15 mouse cellular contexts compared by ENCODE assay signal in the genomic region with DNA sequence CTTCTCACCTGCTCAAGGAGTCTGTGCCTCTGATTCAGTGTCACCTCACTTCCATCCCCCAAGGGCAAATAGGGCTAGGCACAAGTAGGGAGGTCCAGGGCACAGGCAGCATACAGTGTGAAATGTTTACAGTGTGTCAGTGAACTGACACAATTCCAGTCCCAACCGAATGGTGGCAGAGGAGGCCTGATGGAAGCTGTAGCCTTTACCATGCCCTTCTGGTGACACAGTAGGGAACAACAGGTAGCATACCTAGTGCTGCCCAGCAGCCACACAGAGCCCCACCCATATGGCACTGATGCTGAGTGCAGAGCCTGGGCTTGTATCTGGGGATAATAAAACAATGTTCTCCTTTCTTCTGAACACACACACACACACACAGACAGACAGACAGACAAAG.
DNase-seq lines count a peak whose midpoint lies in the region; ATAC-seq and TF ChIP-seq lines count a peak whose summit lies in the region.
"Had no signal": no experiment of that assay in that cellular context is flagged by ENCODE, and none has a peak within 500 bp of the region (broad histone marks: within the 10 kb centered on the region; RNA-seq: fewer than 3 reads in every experiment).

No protein-coding gene starts in this region.

- H3K9ac ChIP-seq in hindbrain, postnatal 0 days (replicated peaks; ENCODE audit: low read length), result no peak overlapping the region
- H3K9ac ChIP-seq in hindbrain, embryonic 14.5 days, result no peak overlapping the region
- no peak overlapping the region for H3K9ac ChIP-seq in stomach, embryonic 14.5 days (replicated peaks; ENCODE audit: low read depth, low read length)
- H3K9ac ChIP-seq: embryonic facial prominence, embryonic 13.5 days; forebrain, embryonic 12.5 days; heart, embryonic 13.5 days; hindbrain, embryonic 12.5 days had no signal

- H3K27ac ChIP-seq in hindbrain, postnatal 0 days, result no peak overlapping the region
- no peak overlapping the region for H3K27ac ChIP-seq in hindbrain, embryonic 14.5 days
- H3K27ac ChIP-seq in stomach, embryonic 14.5 days (ENCODE audit: low read length), result no peak overlapping the region
- H3K27ac ChIP-seq: embryonic facial prominence, embryonic 13.5 days; forebrain, embryonic 12.5 days; heart, embryonic 13.5 days; hindbrain, embryonic 12.5 days; macrophage had no signal

- no peaks in the 10 kb centered on the region for H3K36me3 ChIP-seq in hindbrain, postnatal 0 days (ENCODE audit: insufficient read depth, low read length)
- H3K36me3 ChIP-seq in hindbrain, embryonic 14.5 days (replicated peaks; ENCODE audit: control insufficient read depth, insufficient read depth), result no peaks in the 10 kb centered on the region
- no peaks in the 10 kb centered on the region for H3K36me3 ChIP-seq in stomach, embryonic 14.5 days (ENCODE audit: control insufficient read depth, insufficient read depth, low read length)
- H3K36me3 ChIP-seq: embryonic facial prominence, embryonic 13.5 days; forebrain, embryonic 12.5 days; heart, embryonic 13.5 days; hindbrain, embryonic 12.5 days had no signal

- no peak overlapping the region for H3K4me2 ChIP-seq in hindbrain, postnatal 0 days (ENCODE audit: low read depth, low read length)
- H3K4me2 ChIP-seq in hindbrain, embryonic 14.5 days (replicated peaks), result no peak overlapping the region
- no peak overlapping the region for H3K4me2 ChIP-seq in stomach, embryonic 14.5 days (replicated peaks; ENCODE audit: low read depth, low read length)
- H3K4me2 ChIP-seq: embryonic facial prominence, embryonic 13.5 days; forebrain, embryonic 12.5 days; heart, embryonic 13.5 days; hindbrain, embryonic 12.5 days had no signal

- intact Hi-C loops in left cerebral cortex, postnatal 14 days (cut with DNase I), result no loop called here

- ATAC-seq in hindbrain, postnatal 0 days, result no peak
- ATAC-seq in hindbrain, embryonic 14.5 days (ENCODE audit: low FRiP score), result no peak
- peak; percentile 37; the same call in 1 of the 2 replicates for ATAC-seq in stomach, embryonic 14.5 days (ENCODE audit: insufficient number of reproducible peaks, insufficient read depth, low FRiP score, low read depth)

- WGBS in hindbrain, postnatal 0 days, result 38% methylated on average over 1 of the region's 1 CpGs
- whole genome bisulfite sequencing in hindbrain, embryonic 14.5 days, result 31% methylated on average over 1 of the region's 1 CpGs
- WGBS in lung, adult 2 months, result 30% methylated on average over 1 of the region's 1 CpGs
- 29% methylated on average over 1 of the region's 1 CpGs for WGBS in stomach, embryonic 14.5 days

- TF ChIP-seq CTCF in hindbrain, postnatal 0 days (IDR thresholded peaks at IDR 0.05; ENCODE audit: low read depth), result 0 out of 2 replicates have a peak, but pooled peaks have one; percentile 4
- TF ChIP-seq CTCF in lung, adult 2 months (IDR thresholded peaks at IDR 0.05; ENCODE audit: insufficient read depth, low read length), result peak; percentile 71

- no peak for DNase-seq in hindbrain, postnatal 0 days (ENCODE audit: low spot score)
- DNase-seq in hindbrain, embryonic 14.5 days (ENCODE audit: low spot score), result no peak
- no peak for DNase-seq in lung, adult 2 months
- no peak for DNase-seq in lung, postnatal 25 days (ENCODE audit: low spot score)
- DNase-seq in cerebellum, postnatal 10 days, result peak; percentile 25 to 30
- DNase-seq in right cerebral cortex, postnatal 10 days (ENCODE audit: low spot score in 2 of 2), result no peak
- no peak for DNase-seq in left cerebral cortex, postnatal 14 days (ENCODE audit: low spot score in 2 of 2)
- DNase-seq: B cell, adult 2 months; layer of hippocampus, adult 9-11 months had no signal

- no peaks in the 10 kb centered on the region for H3K27me3 ChIP-seq in hindbrain, postnatal 0 days (ENCODE audit: insufficient read depth, low read length)
- no peaks in the 10 kb centered on the region for H3K27me3 ChIP-seq in hindbrain, embryonic 14.5 days (ENCODE audit: control insufficient read depth, insufficient read depth, low read length)
- no peaks in the 10 kb centered on the region for H3K27me3 ChIP-seq in stomach, embryonic 14.5 days (ENCODE audit: control insufficient read depth, insufficient read depth, low read length)
- H3K27me3 ChIP-seq: embryonic facial prominence, embryonic 13.5 days; forebrain, embryonic 12.5 days; heart, embryonic 13.5 days; hindbrain, embryonic 12.5 days had no signal

- H3K9me3 ChIP-seq in hindbrain, postnatal 0 days (ENCODE audit: low read length), result no peaks in the 10 kb centered on the region
- no peaks in the 10 kb centered on the region for H3K9me3 ChIP-seq in hindbrain, embryonic 14.5 days (ENCODE audit: control insufficient read depth, low read length)
- no peaks in the 10 kb centered on the region for H3K9me3 ChIP-seq in stomach, embryonic 14.5 days (ENCODE audit: control insufficient read depth, low read depth, low read length)
- H3K9me3 ChIP-seq: embryonic facial prominence, embryonic 13.5 days; forebrain, embryonic 12.5 days; heart, embryonic 13.5 days; hindbrain, embryonic 12.5 days had no signal

- no peaks in the 10 kb centered on the region for H3K4me1 ChIP-seq in hindbrain, postnatal 0 days (ENCODE audit: insufficient read depth, low read length)
- no peaks in the 10 kb centered on the region for H3K4me1 ChIP-seq in hindbrain, embryonic 14.5 days (replicated peaks; ENCODE audit: control insufficient read depth, insufficient read depth, low read length)
- H3K4me1 ChIP-seq in lung, adult 2 months (ENCODE audit: control insufficient read depth, insufficient read depth, low read length), result no peaks in the 10 kb centered on the region
- no peaks in the 10 kb centered on the region for H3K4me1 ChIP-seq in stomach, embryonic 14.5 days (ENCODE audit: control insufficient read depth, insufficient read depth, low read length)
- H3K4me1 ChIP-seq: embryonic facial prominence, embryonic 13.5 days; forebrain, embryonic 12.5 days; heart, embryonic 13.5 days; hindbrain, embryonic 12.5 days had no signal

- TF ChIP-seq POLR2A in lung, adult 2 months (IDR thresholded peaks at IDR 0.05; ENCODE audit: borderline replicate concordance, extremely low read depth, low read depth, low read length), result no peak

- no peak overlapping the region for H3K4me3 ChIP-seq in hindbrain, postnatal 0 days (ENCODE audit: low read length)
- H3K4me3 ChIP-seq in hindbrain, embryonic 14.5 days (replicated peaks; ENCODE audit: low read length), result no peak overlapping the region
- no peak overlapping the region for H3K4me3 ChIP-seq in lung, adult 2 months (replicated peaks; ENCODE audit: extremely low read depth, low read depth, low read length)
- H3K4me3 ChIP-seq in stomach, embryonic 14.5 days (ENCODE audit: low read depth, low read length), result no peak overlapping the region
- H3K4me3 ChIP-seq: embryonic facial prominence, embryonic 13.5 days; forebrain, embryonic 12.5 days; heart, embryonic 13.5 days; hindbrain, embryonic 12.5 days had no signal

Comparison
In these comparisons a context has a peak if more than half of its experiments do, and no peak if none do; other contexts are left out.
1. DNase-seq: peak in cerebellum, postnatal 10 days (2 of 2); none in hindbrain, postnatal 0 days (single experiment), hindbrain, embryonic 14.5 days (single experiment), lung, adult 2 months (single experiment), lung, postnatal 25 days (single experiment), right cerebral cortex, postnatal 10 days (0 of 2) and left cerebral cortex, postnatal 14 days (0 of 2).